8 mouse cellular contexts compared by ENCODE assay signal in genomic region chr9:72532381-72533088, GRCm38 (mm10). TPM values are rescaled to one million over a fixed set of nuclear protein-coding genes. Genes with fewer than 3 reads are reported as not detected.
DNase-seq lines count a peak whose midpoint lies in the region; ATAC-seq and TF ChIP-seq lines count a peak whose summit lies in the region.

No protein-coding gene starts in this region.

- peak overlapping the region; percentile 70 for H3K4me2 ChIP-seq in forebrain, embryonic 11.5 days (ENCODE audit: low read depth, low read length, severe bottlenecking)
- peak overlapping the region; percentile 84 for H3K4me2 ChIP-seq in heart, embryonic 15.5 days
- H3K4me2 ChIP-seq in liver, embryonic 16.5 days (ENCODE audit: low read depth, low read length): peak overlapping the region; percentile 92
- H3K4me2 ChIP-seq in neural tube, embryonic 12.5 days (replicated peaks): peak overlapping the region; percentile 68
- peak overlapping the region; percentile 83 for H3K4me2 ChIP-seq in stomach, postnatal 0 days (replicated peaks; ENCODE audit: low read depth)

- no peak for TF ChIP-seq CTCF in stomach, postnatal 0 days (IDR thresholded peaks at IDR 0.05; ENCODE audit: low read depth)

- H3K36me3 ChIP-seq in forebrain, embryonic 11.5 days (ENCODE audit: control insufficient read depth, insufficient read depth, low read length): no peaks in the 10 kb centered on the region
- no peaks in the 10 kb centered on the region for H3K36me3 ChIP-seq in heart, embryonic 15.5 days
- no peaks in the 10 kb centered on the region for H3K36me3 ChIP-seq in liver, embryonic 16.5 days (ENCODE audit: control insufficient read depth, insufficient read depth)
- no peaks in the 10 kb centered on the region for H3K36me3 ChIP-seq in neural tube, embryonic 12.5 days
- H3K36me3 ChIP-seq in stomach, postnatal 0 days (ENCODE audit: control insufficient read depth, insufficient read depth, low read length): no peaks in the 10 kb centered on the region

- peak; percentile 49 for ATAC-seq in forebrain, embryonic 11.5 days (replicated peaks; ENCODE audit: low FRiP score)
- peak; percentile 41 for ATAC-seq in heart, embryonic 15.5 days (replicated peaks; ENCODE audit: insufficient number of reproducible peaks, insufficient read depth, low FRiP score, low read depth)
- peak; percentile 43 for ATAC-seq in liver, embryonic 16.5 days (ENCODE audit: low read depth)
- ATAC-seq in neural tube, embryonic 12.5 days (ENCODE audit: low FRiP score, low read depth): peak; percentile 66
- peak; percentile 18 for ATAC-seq in stomach, postnatal 0 days (ENCODE audit: low FRiP score, low TSS enrichment)

- no peak for TF ChIP-seq EP300 in stomach, postnatal 0 days (optimal IDR thresholded peaks at IDR 0.05)

- H3K4me1 ChIP-seq in forebrain, embryonic 11.5 days (replicated peaks; ENCODE audit: control insufficient read depth, insufficient read depth, low read length): peaks cover 8% of the 10 kb centered on the region
- H3K4me1 ChIP-seq in heart, embryonic 15.5 days (replicated peaks): peaks cover 13% of the 10 kb centered on the region
- H3K4me1 ChIP-seq in liver, embryonic 16.5 days (ENCODE audit: control insufficient read depth, low read depth, low read length): peaks cover 16% of the 10 kb centered on the region
- H3K4me1 ChIP-seq in neural tube, embryonic 12.5 days: peaks cover 11% of the 10 kb centered on the region
- H3K4me1 ChIP-seq in stomach, postnatal 0 days (replicated peaks; ENCODE audit: control insufficient read depth, insufficient read depth): peaks cover 3% of the 10 kb centered on the region

- peak; percentile 35 to 42 for DNase-seq in CD8-positive naive resting alpha-beta T cell, adult 2 months (ENCODE audit: low read depth in 2 of 2, low spot score in 2 of 2)
- DNase-seq in c-Kit-positive CD71-positive TER-119-negative erythroid progenitor cells, embryonic 14.5 days (ENCODE audit: low read depth): peak; percentile 37
- peak; percentile 86 for DNase-seq in forebrain, embryonic 11.5 days (ENCODE audit: low spot score)
- peak; percentile 25 to 58 for DNase-seq in kidney, postnatal 36 days
- DNase-seq in stomach, postnatal 0 days (ENCODE audit: low spot score): peak; percentile 60

- WGBS in forebrain, embryonic 11.5 days: under 1% methylated on average over 53 of the region's 55 CpGs
- 1% methylated on average over 33 of the region's 55 CpGs for WGBS in heart, embryonic 15.5 days
- WGBS in liver, embryonic 16.5 days (ENCODE audit: insufficient replicate concordance): under 1% methylated on average over 54 of the region's 55 CpGs
- whole genome bisulfite sequencing in neural tube, embryonic 12.5 days: 1% methylated on average over 54 of the region's 55 CpGs
- WGBS in stomach, postnatal 0 days: 2% methylated on average over 22 of the region's 55 CpGs

- H3K27ac ChIP-seq in forebrain, embryonic 11.5 days (ENCODE audit: low read depth, low read length): peak overlapping the region; percentile 99
- H3K27ac ChIP-seq in heart, embryonic 15.5 days: peak overlapping the region; percentile 100
- peak overlapping the region; percentile 93 for H3K27ac ChIP-seq in liver, embryonic 16.5 days (ENCODE audit: low read length)
- peak overlapping the region; percentile 99 for H3K27ac ChIP-seq in neural tube, embryonic 12.5 days
- H3K27ac ChIP-seq in stomach, postnatal 0 days (replicated peaks): peak overlapping the region; percentile 100

- no peaks in the 10 kb centered on the region for H3K27me3 ChIP-seq in forebrain, embryonic 11.5 days (ENCODE audit: control insufficient read depth, insufficient read depth, low read length)
- no peaks in the 10 kb centered on the region for H3K27me3 ChIP-seq in heart, embryonic 15.5 days
- no peaks in the 10 kb centered on the region for H3K27me3 ChIP-seq in liver, embryonic 16.5 days (ENCODE audit: control insufficient read depth, insufficient read depth, low read depth, low read length)
- H3K27me3 ChIP-seq in neural tube, embryonic 12.5 days (replicated peaks): no peaks in the 10 kb centered on the region
- no peaks in the 10 kb centered on the region for H3K27me3 ChIP-seq in stomach, postnatal 0 days (ENCODE audit: control insufficient read depth, insufficient read depth, low read length)

- H3K9ac ChIP-seq in forebrain, embryonic 11.5 days (ENCODE audit: low read length): peak overlapping the region; percentile 98
- peak overlapping the region; percentile 99 for H3K9ac ChIP-seq in heart, embryonic 15.5 days
- H3K9ac ChIP-seq in liver, embryonic 16.5 days (ENCODE audit: low read depth, low read length): peak overlapping the region; percentile 97
- H3K9ac ChIP-seq in neural tube, embryonic 12.5 days: peak overlapping the region; percentile 96
- peak overlapping the region; percentile 99 for H3K9ac ChIP-seq in stomach, postnatal 0 days (ENCODE audit: low read length)

- H3K9me3 ChIP-seq in forebrain, embryonic 11.5 days (ENCODE audit: control insufficient read depth, low read length): no peaks in the 10 kb centered on the region
- H3K9me3 ChIP-seq in heart, embryonic 15.5 days (replicated peaks): no peaks in the 10 kb centered on the region
- no peaks in the 10 kb centered on the region for H3K9me3 ChIP-seq in liver, embryonic 16.5 days (replicated peaks; ENCODE audit: control insufficient read depth, low read length)
- H3K9me3 ChIP-seq in neural tube, embryonic 12.5 days: no peaks in the 10 kb centered on the region
- no peaks in the 10 kb centered on the region for H3K9me3 ChIP-seq in stomach, postnatal 0 days (ENCODE audit: control insufficient read depth, low read length)

- peak overlapping the region; percentile 92 for H3K4me3 ChIP-seq in forebrain, embryonic 11.5 days (ENCODE audit: low read depth, low read length)
- peak overlapping the region; percentile 98 for H3K4me3 ChIP-seq in heart, embryonic 15.5 days
- H3K4me3 ChIP-seq in liver, embryonic 16.5 days (ENCODE audit: low read depth, low read length): peak overlapping the region; percentile 94
- peak overlapping the region; percentile 85 for H3K4me3 ChIP-seq in neural tube, embryonic 12.5 days
- H3K4me3 ChIP-seq in stomach, postnatal 0 days (ENCODE audit: low read depth, low read length): peak overlapping the region; percentile 99

RNA-seq across cellular contexts. Expression of gene Rfx7, which starts 0.5 kb away (rescaled TPM):
- polyA plus RNA-seq in forebrain, embryonic 11.5 days (2014; fragmentation: Nextera tagmentation; extraction: Ambion mirVana): 27.0 and 28.0 TPM in 2 replicates
- polyA plus RNA-seq in heart, embryonic 15.5 days (2015; fragmentation: Nextera tagmentation; extraction: Ambion mirVana): 6.2 and 7.8 TPM in 2 replicates
- 2.1 and 2.5 TPM in 2 replicates for polyA plus RNA-seq in liver, embryonic 16.5 days (2015; fragmentation: Nextera tagmentation; extraction: Ambion mirVana)
- polyA plus RNA-seq in neural tube, embryonic 12.5 days (2016; fragmentation: Nextera tagmentation; extraction: Ambion mirVana): 17.4 and 20.8 TPM in 2 replicates
- 4.5 and 4.9 TPM in 2 replicates for polyA plus RNA-seq in stomach, postnatal 0 days (2015; fragmentation: Nextera tagmentation; extraction: Ambion mirVana)

RNA-seq across cellular contexts. Expression of gene Tex9, which starts 40.5 kb away (rescaled TPM):
- polyA plus RNA-seq in forebrain, embryonic 11.5 days (2014; fragmentation: Nextera tagmentation; extraction: Ambion mirVana): 75.1 and 77.6 TPM in 2 replicates
- polyA plus RNA-seq in heart, embryonic 15.5 days (2015; fragmentation: Nextera tagmentation; extraction: Ambion mirVana): 12.6 and 14.8 TPM in 2 replicates
- polyA plus RNA-seq in liver, embryonic 16.5 days (2015; fragmentation: Nextera tagmentation; extraction: Ambion mirVana): 2.4 and 3.2 TPM in 2 replicates
- 46.5 and 48.7 TPM in 2 replicates for polyA plus RNA-seq in neural tube, embryonic 12.5 days (2016; fragmentation: Nextera tagmentation; extraction: Ambion mirVana)
- 9.6 and 10.8 TPM in 2 replicates for polyA plus RNA-seq in stomach, postnatal 0 days (2015; fragmentation: Nextera tagmentation; extraction: Ambion mirVana)

Comparison
In these comparisons a context has a peak if more than half of its experiments do, and no peak if none do; other contexts are left out.
1. Peak in every context shown above with its lines: DNase-seq, ATAC-seq, H3K4me3 ChIP-seq and H3K27ac ChIP-seq.